Mouse (Mus musculus) adrenal gland, postnatal 25 days (tissue): ENCODE data around the gene Gmeb1. TPM values are rescaled to one million over a fixed set of nuclear protein-coding genes. Genes with fewer than 3 reads are reported as not detected.
"Not testable (repeated sequence)": the region's sequence is repeated elsewhere in the genome, so short reads cannot be mapped to it uniquely, and the experiment has no call there.

Experiments
- DNase-seq: peaks from one replicate; pipeline ENCODE4 v3.0.0; 2021; ENCODE audit warnings: mixed read lengths
- long read RNA-seq: library from polyadenylated mRNA; stranded (forward); transcript quantifications from one replicate; pipeline ENCODE4 v2.0.0, GENCODE M21; 2021
- total RNA-seq: library from RNA; stranded (reverse); gene quantifications from 2 replicates; pipeline ENCODE4 v1.2.3, GENCODE M21; 2021

Gene Gmeb1
- total RNA-seq: 20.3 and 21.8 TPM in 2 replicates
- long read RNA-seq, partial matches to known transcripts: 0 of 6 reads
- long read RNA-seq, other reads (novel, unspliced or antisense): 5 of 6 reads

GRCm38 (mm10) chr4:132261514-132262357 lies at the start of gene Gmeb1:
Gene Gmeb1 (minus strand): TSS chr4:132261602.
- DNase-seq: peak; percentile 82

- no peak for DNase-seq
Observed at GRCm38 (mm10) chr4:132309849-132310472, 48.6 kb upstream of the Gmeb1 start.

GRCm38 (mm10) chr4:132309140-132309848 lies 47.9 kb upstream of the Gmeb1 start:
- DNase-seq: no peak

- peak; percentile 81 for DNase-seq
Observed at GRCm38 (mm10) chr4:132308437-132309139, 47.2 kb upstream of the Gmeb1 start.

GRCm38 (mm10) chr4:132306004-132306403 lies 44.6 kb upstream of the Gmeb1 start:
- no peak for DNase-seq

- no peak for DNase-seq
Observed at GRCm38 (mm10) chr4:132305276-132305675, 43.9 kb upstream of the Gmeb1 start.

GRCm38 (mm10) chr4:132303484-132303883 lies 42.1 kb upstream of the Gmeb1 start:
- DNase-seq: not testable (repeated sequence)

GRCm38 (mm10) chr4:132302939-132303479 lies 41.6 kb upstream of the Gmeb1 start, which contains the start of gene Rab42:
Gene Rab42 (minus strand): TSS chr4:132303385.
- peak; percentile 53 for DNase-seq

GRCm38 (mm10) chr4:132301965-132302938 lies 40.9 kb upstream of the Gmeb1 start:
- no peak for DNase-seq

GRCm38 (mm10) chr4:132301486-132301885 lies 40.1 kb upstream of the Gmeb1 start:
- DNase-seq: no peak

GRCm38 (mm10) chr4:132299849-132300248 lies 38.4 kb upstream of the Gmeb1 start:
- no peak for DNase-seq

- DNase-seq: no peak
Observed at GRCm38 (mm10) chr4:132295696-132296390, 34.4 kb upstream of the Gmeb1 start.

GRCm38 (mm10) chr4:132293682-132294240 lies 32.4 kb upstream of the Gmeb1 start:
- DNase-seq: no peak

GRCm38 (mm10) chr4:132292988-132293387 lies 31.6 kb upstream of the Gmeb1 start:
- peak; percentile 57 for DNase-seq

- DNase-seq: no peak
Observed at GRCm38 (mm10) chr4:132291624-132292335, 30.4 kb upstream of the Gmeb1 start.

- DNase-seq: no peak
Observed at GRCm38 (mm10) chr4:132291056-132291455, 29.7 kb upstream of the Gmeb1 start.

GRCm38 (mm10) chr4:132288840-132289239 lies 27.4 kb upstream of the Gmeb1 start:
- not testable (repeated sequence) for DNase-seq

- no peak for DNase-seq
Observed at GRCm38 (mm10) chr4:132275949-132276348, 14.5 kb upstream of the Gmeb1 start.
